Mouse (Mus musculus): ENCODE data around the gene Flt3l. TPM values are rescaled to one million over a fixed set of nuclear protein-coding genes. Genes with fewer than 3 reads are reported as not detected.

Flt3l gene
- polyA plus RNA-seq, 1 experiment from 2014 or later: 0.85 TPM

GRCm38 (mm10) chr7:45125144-45125600, 11.1 kb downstream of the Flt3l start:
- Histone ChIP-seq H3K9me3 (no peaks in the 10 kb centered on the region), H3K27me3 (ENCODE audit: insufficient read depth, poor library complexity, severe bottlenecking) (no peaks in the 10 kb centered on the region), H3K4me1 (replicated peaks) (peaks cover 68% of the 10 kb centered on the region), H3K4me3 (peak overlapping the region; percentile 90), H3K36me3 (peaks cover 64% of the 10 kb centered on the region), H3K27ac (peak overlapping the region; percentile 99)
- 22% methylated on average over 7 of the region's 7 CpGs for WGBS
- peak; percentile 52 for DNase-seq (ENCODE audit: low spot score)

GRCm38 (mm10) chr7:45124224-45125143, 11.7 kb downstream of the Flt3l start, which contains the start of gene Rps11:
Rps11 (minus strand) TSS chr7:45124439.
- Histone ChIP-seq H3K4me1 (replicated peaks) (peaks cover 61% of the 10 kb centered on the region), H3K27me3 (ENCODE audit: insufficient read depth, poor library complexity, severe bottlenecking) (no peaks in the 10 kb centered on the region), H3K27ac (peak within 1 kb of the TSS; percentile 99), H3K9me3 (no peaks in the 10 kb centered on the region), H3K4me3 (peak within 1 kb of the TSS; percentile 90), H3K36me3 (peaks cover 71% of the 10 kb centered on the region)
- under 1% methylated on average over 59 of the region's 59 CpGs for WGBS
- peak; percentile 99 for DNase-seq (ENCODE audit: low spot score)

GRCm38 (mm10) chr7:45123186-45123570, 13.1 kb downstream of the Flt3l start:
- H3K36me3 ChIP-seq: peaks cover 84% of the 10 kb centered on the region
- H3K4me1 ChIP-seq (replicated peaks): peaks cover 55% of the 10 kb centered on the region
- no peaks in the 10 kb centered on the region for H3K27me3 ChIP-seq (ENCODE audit: insufficient read depth, poor library complexity, severe bottlenecking)
- no peaks in the 10 kb centered on the region for H3K9me3 ChIP-seq
- WGBS: 26% methylated on average over 12 of the region's 12 CpGs
- peak overlapping the region; percentile 99 for H3K27ac ChIP-seq
- no peak for DNase-seq (ENCODE audit: low spot score)
- H3K4me3 ChIP-seq: peak overlapping the region; percentile 90

DNA sequence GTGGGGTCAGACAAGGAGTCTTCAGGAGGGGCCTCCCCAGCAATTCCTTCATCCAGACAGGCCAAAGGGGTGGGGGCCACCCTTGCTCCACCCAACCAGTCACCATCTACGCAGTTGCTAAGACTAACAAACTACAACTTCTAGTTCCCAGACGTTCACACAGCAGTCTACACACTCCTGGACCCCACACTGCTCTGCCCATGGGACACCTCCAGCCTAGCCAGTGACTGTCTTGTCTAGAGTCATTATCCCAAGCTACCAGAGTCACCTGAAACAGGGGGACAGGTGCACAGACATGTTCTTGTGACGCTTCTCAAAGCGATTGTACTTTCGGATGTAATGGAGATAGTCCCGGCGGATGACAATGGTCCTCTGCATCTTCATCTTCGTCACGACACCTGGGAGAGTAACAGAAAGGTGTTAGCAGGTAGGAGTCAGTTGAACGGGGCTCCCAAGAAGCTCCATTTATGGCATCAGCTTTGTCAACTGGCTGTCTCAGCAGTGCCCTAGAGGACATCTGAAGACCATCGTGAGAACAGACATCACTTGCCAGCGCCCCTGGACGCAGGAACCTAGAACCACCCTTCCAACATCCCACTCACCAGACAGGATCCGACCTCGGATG, 13.6 kb downstream of the Flt3l start:
- H3K4me3 ChIP-seq: peak overlapping the region; percentile 90
- H3K27ac ChIP-seq: peak overlapping the region; percentile 99
- peaks cover 86% of the 10 kb centered on the region for H3K36me3 ChIP-seq
- H3K9me3 ChIP-seq: no peaks in the 10 kb centered on the region
- DNase-seq (ENCODE audit: low spot score): no peak
- H3K27me3 ChIP-seq (ENCODE audit: insufficient read depth, poor library complexity, severe bottlenecking): no peaks in the 10 kb centered on the region
- WGBS: 88% methylated on average over 15 of the region's 15 CpGs
- H3K4me1 ChIP-seq (replicated peaks): peaks cover 60% of the 10 kb centered on the region

DNA sequence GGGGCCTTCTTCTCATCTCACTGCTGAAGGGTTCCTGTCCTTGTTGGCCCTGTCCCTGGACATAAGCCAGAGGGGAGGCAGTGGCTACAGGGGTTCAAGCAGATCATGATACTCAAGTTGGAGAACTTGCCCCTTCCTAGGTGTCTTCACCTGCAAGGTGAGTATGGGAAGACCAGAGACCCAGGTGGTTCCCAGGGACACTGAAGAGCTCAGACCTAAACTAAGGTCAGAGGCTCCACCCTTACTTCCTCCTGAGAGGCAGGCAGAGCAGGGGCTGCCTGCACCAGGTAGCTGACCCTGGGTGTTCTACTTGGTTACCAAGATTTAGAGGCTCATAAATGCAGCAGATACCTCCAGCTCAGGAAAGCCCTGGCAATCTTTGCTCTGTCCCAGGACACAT, 14.3 kb downstream of the Flt3l start:
- Histone ChIP-seq H3K4me3 (0 out of 2 replicates have a peak overlapping the region, but pooled peaks have one; percentile 16), H3K27ac (peak overlapping the region; percentile 18; the same call in 1 of the 2 replicates), H3K4me1 (replicated peaks) (peaks cover 56% of the 10 kb centered on the region), H3K9me3 (no peaks in the 10 kb centered on the region), H3K36me3 (peaks cover 80% of the 10 kb centered on the region), H3K27me3 (ENCODE audit: insufficient read depth, poor library complexity, severe bottlenecking) (no peaks in the 10 kb centered on the region)
- DNase-seq (ENCODE audit: low spot score): no peak

- H3K9me3 ChIP-seq: no peaks in the 10 kb centered on the region
- peak overlapping the region; percentile 16; the same call in 1 of the 2 replicates for H3K4me3 ChIP-seq
- peaks cover 50% of the 10 kb centered on the region for H3K4me1 ChIP-seq (replicated peaks)
- H3K27ac ChIP-seq: peak overlapping the region; percentile 37; the same call in 1 of the 2 replicates
- peaks cover 75% of the 10 kb centered on the region for H3K36me3 ChIP-seq
- no peaks in the 10 kb centered on the region for H3K27me3 ChIP-seq (ENCODE audit: insufficient read depth, poor library complexity, severe bottlenecking)
- WGBS: 85% methylated on average over 8 of the region's 8 CpGs
- no peak for DNase-seq (ENCODE audit: low spot score)
These were observed 14.8 kb downstream of the Flt3l start for GRCm38 (mm10) chr7:45121404-45121803.

DNA sequence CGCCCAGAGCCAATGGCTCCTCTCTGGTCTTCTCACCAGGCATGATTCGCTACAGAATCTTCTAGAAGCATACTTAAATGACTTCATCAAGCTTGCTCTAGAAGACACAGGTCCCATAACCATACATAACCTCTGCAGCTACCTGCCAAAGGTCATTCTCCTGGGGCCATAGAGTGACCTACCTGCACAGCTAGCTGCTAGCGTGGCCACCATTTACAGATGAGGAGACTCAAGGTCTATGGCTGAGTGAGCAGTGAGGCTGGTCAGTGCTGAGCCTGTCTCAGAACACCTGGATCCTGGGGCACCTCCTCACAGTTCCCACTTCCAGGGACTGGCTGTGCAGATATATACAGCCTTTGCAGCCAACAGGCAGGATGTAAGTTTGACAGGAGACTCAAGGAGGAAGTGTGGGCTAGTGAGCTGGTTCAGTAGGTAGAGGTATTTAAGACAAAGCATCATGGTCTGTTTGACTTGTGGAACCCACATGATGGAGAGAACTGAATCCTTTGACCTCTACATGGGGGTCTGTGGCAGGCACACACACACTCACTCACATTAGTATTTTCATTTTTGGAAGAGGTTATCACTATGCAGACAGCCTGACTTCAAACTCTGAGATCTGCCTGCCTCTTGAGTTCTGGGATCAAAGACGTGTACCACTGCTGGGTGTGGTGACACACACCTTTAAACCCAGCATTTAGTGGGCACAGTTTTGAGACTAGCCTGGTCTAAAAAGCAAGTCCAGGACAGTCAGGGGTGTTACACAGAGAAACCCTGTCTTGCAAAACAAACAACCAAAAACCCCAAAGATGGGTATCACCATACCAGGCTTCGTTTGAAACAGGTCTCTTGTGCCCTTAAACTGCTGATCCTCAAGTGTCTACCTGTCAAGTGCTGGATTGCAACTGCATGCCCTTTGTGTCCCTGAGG, 16.2 kb downstream of the Flt3l start:
- Histone ChIP-seq H3K27me3 (ENCODE audit: insufficient read depth, poor library complexity, severe bottlenecking) (no peaks in the 10 kb centered on the region), H3K36me3 (peaks cover 61% of the 10 kb centered on the region), H3K27ac (no peak overlapping the region), H3K4me3 (no peak overlapping the region), H3K9me3 (no peaks in the 10 kb centered on the region), H3K4me1 (replicated peaks) (peaks cover 39% of the 10 kb centered on the region)
- WGBS: 84% methylated on average over 5 of the region's 5 CpGs
- no peak for DNase-seq (ENCODE audit: low spot score)

GRCm38 (mm10) chr7:45118336-45118735, 17.9 kb downstream of the Flt3l start:
- Histone ChIP-seq H3K9me3 (no peaks in the 10 kb centered on the region), H3K27me3 (ENCODE audit: insufficient read depth, poor library complexity, severe bottlenecking) (no peaks in the 10 kb centered on the region), H3K4me3 (no peak overlapping the region), H3K36me3 (peaks cover 59% of the 10 kb centered on the region), H3K27ac (no peak overlapping the region), H3K4me1 (replicated peaks) (peaks cover 32% of the 10 kb centered on the region)
- DNase-seq (ENCODE audit: low spot score): no peak
- 90% methylated on average over 6 of the region's 6 CpGs for WGBS

DNA sequence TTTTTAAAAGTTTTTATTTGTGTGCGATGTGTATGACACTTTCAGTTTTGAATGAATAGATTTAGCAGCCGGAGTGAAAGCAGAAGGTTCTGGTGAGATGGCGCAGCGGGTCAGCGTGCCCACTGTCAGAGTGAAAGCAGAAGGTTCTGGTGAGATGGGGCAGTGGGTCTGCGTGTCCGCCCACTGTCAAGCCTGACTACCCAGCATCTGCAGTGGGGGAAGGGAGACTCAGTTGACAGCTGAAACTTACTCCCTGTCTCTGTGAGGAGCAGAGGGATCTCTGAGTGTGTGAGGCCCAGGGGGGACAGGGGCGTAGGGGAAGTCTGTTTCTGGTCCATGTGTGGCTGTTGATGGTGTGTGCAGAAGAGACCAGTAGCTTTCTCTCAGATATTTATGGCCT, 18.7 kb downstream of the Flt3l start:
- H3K27me3 ChIP-seq (ENCODE audit: insufficient read depth, poor library complexity, severe bottlenecking): no peaks in the 10 kb centered on the region
- H3K4me1 ChIP-seq (replicated peaks): peaks cover 24% of the 10 kb centered on the region
- no peak for DNase-seq (ENCODE audit: low spot score)
- no peak overlapping the region for H3K27ac ChIP-seq
- H3K4me3 ChIP-seq: no peak overlapping the region
- peaks cover 51% of the 10 kb centered on the region for H3K36me3 ChIP-seq
- H3K9me3 ChIP-seq: no peaks in the 10 kb centered on the region
- WGBS: 75% methylated on average over 8 of the region's 8 CpGs

GRCm38 (mm10) chr7:45113476-45113875, 22.8 kb downstream of the Flt3l start:
- Histone ChIP-seq H3K27ac (no peak overlapping the region), H3K27me3 (ENCODE audit: insufficient read depth, poor library complexity, severe bottlenecking) (no peaks in the 10 kb centered on the region), H3K36me3 (peaks cover 10% of the 10 kb centered on the region), H3K9me3 (no peaks in the 10 kb centered on the region), H3K4me3 (no peak overlapping the region), H3K4me1 (replicated peaks) (0 out of 2 replicates have a peak, but pooled peaks cover 10% of the 10 kb centered on the region)
- DNase-seq (ENCODE audit: low spot score): no peak
- 83% methylated on average over 2 of the region's 2 CpGs for WGBS

DNA sequence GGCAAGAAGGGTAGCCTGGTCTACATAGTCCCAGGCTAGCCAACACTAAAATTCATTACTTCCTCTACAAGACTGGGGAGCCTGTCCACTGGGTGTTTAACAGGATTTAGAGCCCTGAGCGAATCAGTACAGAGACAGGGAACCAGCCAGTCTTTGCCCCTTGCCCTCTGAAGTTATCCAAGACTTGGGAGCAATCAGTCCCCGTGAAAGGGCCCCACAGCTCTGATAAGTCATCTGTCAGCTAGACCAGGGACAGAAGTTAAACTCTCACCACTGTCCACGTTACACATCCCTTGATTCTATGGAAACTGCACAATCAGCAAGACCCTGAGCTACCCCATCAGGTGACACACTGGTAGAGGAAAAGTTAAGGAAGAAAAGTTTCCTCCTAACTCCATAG, 23.7 kb downstream of the Flt3l start:
- no peak overlapping the region for H3K27ac ChIP-seq
- H3K9me3 ChIP-seq: no peaks in the 10 kb centered on the region
- peaks cover under 1% of the 10 kb centered on the region; the same call in 1 of the 2 replicates for H3K36me3 ChIP-seq
- 73% methylated on average over 3 of the region's 3 CpGs for WGBS
- no peak for DNase-seq (ENCODE audit: low spot score)
- H3K4me3 ChIP-seq: no peak overlapping the region
- H3K4me1 ChIP-seq (replicated peaks): 0 out of 2 replicates have a peak, but pooled peaks cover 3% of the 10 kb centered on the region
- no peaks in the 10 kb centered on the region for H3K27me3 ChIP-seq (ENCODE audit: insufficient read depth, poor library complexity, severe bottlenecking)

DNA sequence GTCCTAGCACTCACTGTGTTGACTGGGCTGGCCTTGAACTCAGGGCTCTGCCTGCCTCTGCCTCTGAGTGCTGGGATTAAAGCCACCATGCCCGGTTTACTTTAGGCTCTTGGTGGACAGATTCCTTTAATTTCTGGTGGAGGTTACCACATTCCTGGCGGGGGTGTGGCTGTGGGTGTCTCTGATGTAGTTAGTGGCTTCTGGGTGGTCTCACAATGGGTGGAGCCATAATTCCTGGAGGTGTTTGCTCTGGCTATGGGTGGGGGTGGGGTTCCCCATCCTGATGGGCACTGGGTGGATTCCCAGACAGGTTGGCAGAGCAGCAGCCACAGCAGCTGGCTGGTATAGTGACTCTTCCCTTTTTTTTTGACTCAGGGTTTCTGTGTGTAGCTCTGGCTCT, 24.3 kb downstream of the Flt3l start:
- no peak overlapping the region for H3K27ac ChIP-seq
- H3K36me3 ChIP-seq: no peaks in the 10 kb centered on the region
- no peak for DNase-seq (ENCODE audit: low spot score)
- H3K4me3 ChIP-seq: no peak overlapping the region
- peaks cover 7% of the 10 kb centered on the region for H3K4me1 ChIP-seq (replicated peaks)
- H3K27me3 ChIP-seq (ENCODE audit: insufficient read depth, poor library complexity, severe bottlenecking): no peaks in the 10 kb centered on the region
- 73% methylated on average over 2 of the region's 2 CpGs for WGBS
- no peaks in the 10 kb centered on the region for H3K9me3 ChIP-seq
